Mouse (Mus musculus) embryonic facial prominence, embryonic 12.5 days (tissue): ENCODE measurements around the gene Relt. TPM values are rescaled to one million over a fixed set of nuclear protein-coding genes. Genes with fewer than 3 reads are reported as not detected.

Experiments
- ATAC-seq: fragments of 200-750 bp; cut with Nextera tagmentation; 2 replicates; pipeline ENCODE4 v1.8.0; 2017; ENCODE audit not compliant: insufficient number of reproducible peaks, insufficient read depth, low FRiP score, low TSS enrichment
- H3K27ac ChIP-seq: fragments of 300-500 bp; sonication (generic); 2 replicates; pipeline ENCODE4 v1.5.1; 2016; ENCODE audit warnings: mild to moderate bottlenecking
- H3K27me3 ChIP-seq: fragments of 300-500 bp; sonication (generic); 2 replicates; pipeline ENCODE4 v1.6.1; 2016; ENCODE audit warnings: mild to moderate bottlenecking, moderate library complexity
- H3K36me3 ChIP-seq: fragments of 300-500 bp; sonication (generic); 2 replicates; pipeline ENCODE4 v1.6.1; 2016; ENCODE audit warnings: mild to moderate bottlenecking
- H3K4me1 ChIP-seq: fragments of 300-500 bp; sonication (generic); 2 replicates; pipeline ENCODE4 v1.6.1; 2016
- H3K4me2 ChIP-seq: fragments of 300-500 bp; sonication (generic); replicated peaks from 2 replicates; pipeline ENCODE4 v1.6.1; 2016; ENCODE audit warnings: mild to moderate bottlenecking, moderate library complexity
- H3K4me3 ChIP-seq: fragments of 300-500 bp; sonication (generic); 2 replicates; pipeline ENCODE4 v1.5.1; 2016; ENCODE audit warnings: mild to moderate bottlenecking
- H3K9ac ChIP-seq: fragments of 300-500 bp; sonication (generic); 2 replicates; pipeline ENCODE4 v1.6.1; 2016; ENCODE audit warnings: mild to moderate bottlenecking, moderate library complexity
- H3K9me3 ChIP-seq: fragments of 300-500 bp; sonication (generic); 2 replicates; pipeline ENCODE4 v1.6.1; 2016; ENCODE audit warnings: mild to moderate bottlenecking, moderate library complexity
- WGBS: fragments of 180-500 bp; shearing (Covaris S2); methylation state at CpG from one replicate; pipeline ENCODE4 v1.1.7; 2016; 5-methylcytosine and 5-hydroxymethylcytosine counted together
- microRNA-seq: library from miRNA; unstranded; fragments of <30 nt; microRNA quantifications from one replicate; pipeline ENCODE4, GENCODE M21; 2017
- polyA plus RNA-seq: library from polyadenylated mRNA; unstranded; fragments of >200 nt; fragmentation: Nextera tagmentation; extraction: Ambion mirVana; gene quantifications from 2 replicates; pipeline ENCODE4 v1.2.1, GENCODE M21; 2016

The Relt gene
- polyA plus RNA-seq, 1 experiment from 2014 or later: 3.4 TPM

DNA sequence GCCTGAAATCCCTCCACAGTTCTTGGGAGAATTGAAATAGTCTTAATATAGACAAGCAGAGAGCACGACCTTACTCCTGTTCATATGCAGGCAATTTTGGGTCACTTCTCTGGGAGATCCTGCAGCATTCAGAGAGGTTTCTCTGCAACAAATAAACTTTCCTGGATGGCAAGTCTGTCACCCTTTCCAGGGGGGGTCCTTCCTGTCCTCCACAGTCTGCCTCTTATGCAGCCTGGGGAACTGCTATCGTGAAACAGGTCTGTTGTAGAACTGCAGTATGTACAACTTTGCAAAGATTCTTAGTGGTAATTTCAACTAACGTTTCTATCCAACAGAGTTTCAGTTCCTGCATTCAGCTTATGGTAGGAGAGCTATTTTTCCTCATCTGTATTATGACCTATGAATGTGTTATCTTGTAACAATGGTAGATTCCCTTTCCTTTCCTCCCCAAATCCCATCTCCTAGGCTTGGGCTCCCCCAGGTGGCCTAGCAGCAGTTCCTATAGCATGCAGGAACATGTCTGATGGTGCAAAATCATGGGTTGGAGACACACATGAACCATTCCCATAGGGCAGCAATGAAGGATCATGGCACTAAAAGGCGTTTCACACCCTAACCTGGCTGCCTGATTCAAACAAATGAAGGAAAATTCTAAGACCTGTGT lies 44.7 kb downstream of the Relt start:
- Histone ChIP-seq H3K36me3 (no peaks in the 10 kb centered on the region), H3K27me3 (no peaks in the 10 kb centered on the region), H3K4me2 (no peak overlapping the region), H3K4me1 (0 out of 2 replicates have a peak, but pooled peaks cover 4% of the 10 kb centered on the region), H3K9ac (no peak overlapping the region), H3K9me3 (no peaks in the 10 kb centered on the region), H3K27ac (no peak overlapping the region), H3K4me3 (no peak overlapping the region)
- no peak for ATAC-seq
- 84% methylated on average over 4 of the region's 4 CpGs for WGBS

GRCm38 (mm10) chr7:100817442-100817760 lies 45.8 kb downstream of the Relt start:
- no peak overlapping the region for H3K27ac ChIP-seq
- H3K9me3 ChIP-seq: no peaks in the 10 kb centered on the region
- 70% methylated on average over 2 of the region's 2 CpGs for WGBS
- 0 out of 2 replicates have a peak, but pooled peaks cover 4% of the 10 kb centered on the region for H3K4me1 ChIP-seq
- no peak overlapping the region for H3K4me2 ChIP-seq
- ATAC-seq: no peak
- no peaks in the 10 kb centered on the region for H3K36me3 ChIP-seq
- no peaks in the 10 kb centered on the region for H3K27me3 ChIP-seq
- H3K9ac ChIP-seq: no peak overlapping the region
- no peak overlapping the region for H3K4me3 ChIP-seq

- Histone ChIP-seq H3K4me2 (no peak overlapping the region), H3K4me1 (0 out of 2 replicates have a peak, but pooled peaks cover 4% of the 10 kb centered on the region), H3K4me3 (no peak overlapping the region), H3K27me3 (no peaks in the 10 kb centered on the region), H3K27ac (no peak overlapping the region), H3K36me3 (no peaks in the 10 kb centered on the region), H3K9me3 (no peaks in the 10 kb centered on the region), H3K9ac (no peak overlapping the region)
- 61% methylated on average over 6 of the region's 6 CpGs for WGBS
- ATAC-seq: no peak
Observed at GRCm38 (mm10) chr7:100816759-100817441, 46.3 kb downstream of the Relt start.

DNA sequence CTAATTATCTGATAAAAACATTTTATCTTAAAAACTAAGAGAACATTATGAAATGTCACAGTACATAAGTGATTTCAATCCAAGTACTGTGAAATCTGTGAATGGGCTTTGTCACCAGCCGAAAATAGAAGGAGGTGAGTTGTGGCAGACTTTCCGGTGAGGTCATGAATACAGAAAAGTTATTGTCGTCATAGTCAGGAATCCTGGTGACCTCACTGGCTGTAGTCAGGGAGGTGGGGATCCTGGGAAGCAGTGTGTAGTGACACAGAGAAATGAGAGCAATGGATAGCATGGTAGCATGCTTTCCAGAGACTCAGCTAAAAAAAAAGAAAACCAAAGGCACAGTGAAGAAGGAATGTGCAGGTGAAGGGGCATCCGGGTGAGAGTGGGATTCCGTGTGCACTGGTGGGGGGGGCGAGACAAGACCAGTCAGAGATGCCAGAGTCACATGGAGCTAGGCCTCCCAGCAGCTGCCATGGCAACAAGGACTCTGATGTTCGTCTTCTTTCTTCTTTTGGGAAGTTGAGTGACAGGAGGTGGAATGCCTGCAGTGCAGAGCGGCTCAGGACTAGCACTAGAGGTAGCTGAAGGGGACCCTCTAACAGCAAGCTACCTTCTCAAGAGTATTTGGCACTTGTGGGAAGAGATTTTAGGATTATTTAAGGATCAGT lies 47.2 kb downstream of the Relt start:
- Histone ChIP-seq H3K4me2 (no peak overlapping the region), H3K4me1 (0 out of 2 replicates have a peak, but pooled peaks cover 4% of the 10 kb centered on the region), H3K9me3 (no peaks in the 10 kb centered on the region), H3K36me3 (no peaks in the 10 kb centered on the region), H3K4me3 (no peak overlapping the region), H3K9ac (no peak overlapping the region), H3K27ac (no peak overlapping the region), H3K27me3 (no peaks in the 10 kb centered on the region)
- ATAC-seq: no peak
- WGBS: 60% methylated on average over 8 of the region's 8 CpGs

- H3K9ac ChIP-seq: no peak overlapping the region
- WGBS: 87% methylated on average over 5 of the region's 5 CpGs
- no peaks in the 10 kb centered on the region for H3K9me3 ChIP-seq
- no peaks in the 10 kb centered on the region for H3K36me3 ChIP-seq
- H3K27me3 ChIP-seq: no peaks in the 10 kb centered on the region
- H3K4me2 ChIP-seq: no peak overlapping the region
- H3K4me3 ChIP-seq: no peak overlapping the region
- ATAC-seq: no peak
- H3K27ac ChIP-seq: no peak overlapping the region
- H3K4me1 ChIP-seq: 0 out of 2 replicates have a peak, but pooled peaks cover 4% of the 10 kb centered on the region
Observed at GRCm38 (mm10) chr7:100812641-100813040, 50.6 kb downstream of the Relt start.

DNA sequence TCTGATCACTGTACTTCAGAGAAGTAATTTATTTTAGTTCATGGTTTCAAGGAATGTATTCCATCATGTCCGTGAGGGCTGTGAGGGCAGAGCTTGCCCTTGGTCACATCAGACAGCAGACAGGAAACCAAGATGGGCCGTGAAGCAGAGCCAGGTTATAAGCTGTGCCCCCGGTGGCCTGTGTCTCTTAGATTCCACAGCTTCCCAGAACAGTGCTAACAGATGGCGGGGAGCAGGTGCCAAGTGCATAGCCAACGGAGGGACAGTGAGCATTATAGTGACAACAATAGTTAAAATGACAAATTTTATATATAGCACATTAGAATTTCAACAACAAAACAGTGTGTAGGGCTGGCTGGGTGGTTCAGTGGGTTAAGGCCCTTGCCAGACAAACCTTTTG lies 51.3 kb downstream of the Relt start:
- WGBS: 85% methylated on average over 5 of the region's 5 CpGs
- Histone ChIP-seq H3K27ac (no peak overlapping the region), H3K9ac (no peak overlapping the region), H3K4me1 (no peaks in the 10 kb centered on the region), H3K9me3 (no peaks in the 10 kb centered on the region), H3K4me2 (no peak overlapping the region), H3K27me3 (no peaks in the 10 kb centered on the region), H3K4me3 (no peak overlapping the region), H3K36me3 (no peaks in the 10 kb centered on the region)
- ATAC-seq: no peak

DNA sequence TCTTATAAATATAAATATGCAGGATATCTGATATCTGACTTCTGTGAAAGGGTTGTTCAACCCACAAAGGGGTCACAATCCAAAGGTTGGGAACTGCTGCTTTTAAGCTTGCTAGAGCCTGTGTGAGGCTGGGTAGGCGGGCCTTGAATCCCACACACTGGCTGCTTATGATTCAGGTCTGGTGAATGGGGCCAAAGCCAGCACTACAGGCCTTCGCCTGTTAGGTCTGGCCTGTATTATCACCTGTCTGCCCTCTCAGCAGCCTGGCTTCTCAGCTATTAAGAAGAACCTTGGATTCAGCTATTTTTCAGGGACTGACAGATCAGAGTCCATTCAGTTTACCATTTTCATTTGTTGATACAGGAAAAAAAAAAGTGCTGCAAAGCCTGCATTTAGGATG lies 57.9 kb downstream of the Relt start:
- H3K36me3 ChIP-seq: no peaks in the 10 kb centered on the region
- no peak overlapping the region for H3K4me2 ChIP-seq
- H3K4me1 ChIP-seq: peaks cover 2% of the 10 kb centered on the region; the same call in 1 of the 2 replicates
- H3K27ac ChIP-seq: 0 out of 2 replicates have a peak overlapping the region, but pooled peaks have one; percentile 57
- no peaks in the 10 kb centered on the region for H3K9me3 ChIP-seq
- H3K27me3 ChIP-seq: no peaks in the 10 kb centered on the region
- no peak for ATAC-seq
- no peak overlapping the region for H3K4me3 ChIP-seq
- WGBS: 72% methylated on average over 2 of the region's 2 CpGs
- no peak overlapping the region for H3K9ac ChIP-seq

DNA sequence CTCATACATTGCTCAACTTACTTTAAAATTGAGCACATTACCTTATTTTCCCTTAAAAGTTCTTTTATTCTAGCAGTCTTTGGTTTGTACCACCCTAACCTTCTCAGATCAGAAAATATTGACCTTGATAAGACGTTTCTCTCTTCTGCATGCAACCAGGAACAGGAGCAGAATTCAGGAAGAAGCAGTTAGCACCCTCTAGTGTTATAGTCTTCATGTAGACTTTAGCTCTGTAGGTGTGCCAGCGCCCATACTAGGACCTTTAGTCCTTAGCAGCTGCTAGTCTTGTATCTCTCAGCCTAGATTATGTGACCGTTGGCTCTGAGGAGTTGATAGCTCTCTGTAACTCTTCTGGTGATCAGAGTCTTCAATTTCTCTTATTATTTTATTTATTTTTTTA lies 64.4 kb downstream of the Relt start:
- H3K27ac ChIP-seq: no peak overlapping the region
- no peak for ATAC-seq

More for the DNA sequence above, 64.4 kb downstream of the Relt start:
- Histone ChIP-seq H3K27me3 (no peaks in the 10 kb centered on the region), H3K36me3 (no peaks in the 10 kb centered on the region), H3K4me1 (no peaks in the 10 kb centered on the region), H3K4me3 (no peak overlapping the region), H3K9me3 (no peaks in the 10 kb centered on the region), H3K9ac (no peak overlapping the region), H3K4me2 (no peak overlapping the region)
- 75% methylated on average over 3 of the region's 3 CpGs for WGBS

Small RNA genes within 50 kb of the gene (microRNA-seq; reads per million reads assigned to microRNA genes)
- gene Mir3102: 169 reads per million, percentile 59 among the genes with 10 or more reads in this experiment

Other genes starting within 250 kb of the Relt start
- 5.8 and 8.3 TPM in 2 replicates for gene Plekhb1, start 201.0 kb downstream of the Relt start, polyA plus RNA-seq
- gene Fam168a, start 156.8 kb downstream of the Relt start, polyA plus RNA-seq: 51.8 and 53.4 TPM in 2 replicates
- gene Arhgef17, start 68.7 kb upstream of the Relt start, polyA plus RNA-seq: 11.0 and 11.1 TPM in 2 replicates
- 2.7 and 3.6 TPM in 2 replicates for gene P2ry6, start 111.2 kb upstream of the Relt start, polyA plus RNA-seq
- 0.83 and 1.2 TPM in 2 replicates for gene P2ry2, start 149.4 kb upstream of the Relt start, polyA plus RNA-seq
- gene Fchsd2, start 229.4 kb upstream of the Relt start, polyA plus RNA-seq: 29.4 and 31.5 TPM in 2 replicates